Mouse (Mus musculus) cerebellum, adult 2 months (tissue): Measurements from ENCODE around the gene Rnaseh2c.

Source experiments
- CTCF ChIP-seq: fragments of 200-500 bp; IDR thresholded peaks from 2 replicates; pipeline ENCODE4 v1.5.1; 2011; ENCODE audit warnings: low read depth, mild to moderate bottlenecking, control low read depth, low read length, moderate library complexity, borderline replicate concordance; ENCODE audit not compliant: insufficient read depth
- POLR2A ChIP-seq: fragments of 200-500 bp; IDR thresholded peaks from 2 replicates; pipeline ENCODE4 v1.6.1; 2011; ENCODE audit warnings: low read length, control low read depth, borderline replicate concordance; ENCODE audit not compliant: insufficient read depth

DNA sequence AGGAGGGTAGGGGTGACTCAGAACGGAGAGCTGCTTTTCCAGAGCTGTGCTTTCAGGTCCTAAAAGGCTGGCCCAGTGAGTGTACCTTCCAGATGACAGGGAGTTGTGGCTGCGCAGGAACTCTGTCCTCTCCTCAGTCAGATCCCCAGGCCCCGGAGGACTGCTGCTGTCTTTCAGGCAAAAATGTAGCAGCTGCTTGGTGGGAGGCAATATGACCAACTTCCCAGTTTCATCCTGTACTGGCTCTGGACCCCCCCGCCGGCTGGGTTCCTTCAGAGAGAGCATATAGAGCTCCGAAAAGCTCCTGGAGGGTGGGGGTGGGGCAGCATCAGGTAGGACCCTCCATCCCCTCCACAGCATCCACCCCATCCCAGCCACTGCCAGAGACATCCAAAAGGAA is 50.9 kb downstream of the Rnaseh2c start:
- TF ChIP-seq CTCF = no peak
- TF ChIP-seq POLR2A = no peak
